In the genomic region with DNA sequence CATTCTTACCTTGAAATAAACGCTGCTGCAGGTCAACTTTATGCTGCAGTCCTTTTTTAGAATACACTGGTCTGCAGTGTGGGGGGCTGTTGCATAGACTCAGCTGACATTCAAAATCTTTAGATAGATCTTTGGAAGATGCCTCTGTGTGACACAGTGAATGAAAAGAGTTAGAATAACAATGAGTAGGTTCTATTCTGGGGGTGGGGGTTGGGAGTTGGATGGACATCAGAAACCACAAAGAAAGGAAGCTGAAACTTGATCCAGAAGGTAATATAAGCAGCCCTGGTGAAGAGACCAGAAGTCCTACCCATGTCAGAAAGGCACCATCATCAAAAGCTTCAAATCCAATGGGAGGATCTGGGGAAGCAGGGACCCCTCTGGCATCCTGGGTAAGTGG, we compare ENCODE assay signal across 16 mouse cellular contexts. TPM values are rescaled to one million over a fixed set of nuclear protein-coding genes. Genes with fewer than 3 reads are reported as not detected.
"Had no signal": no experiment of that assay in that cellular context is flagged by ENCODE, and none has a peak within 500 bp of the region (broad histone marks: within the 10 kb centered on the region; RNA-seq: fewer than 3 reads in every experiment).

No protein-coding gene starts in this region.

- H3K4me3 ChIP-seq: neural tube, embryonic 12.5 days; neural tube, embryonic 13.5 days; neural tube, embryonic 15.5 days; stomach, embryonic 15.5 days had no signal

- H3K9ac ChIP-seq: neural tube, embryonic 12.5 days; neural tube, embryonic 13.5 days; neural tube, embryonic 15.5 days; stomach, embryonic 15.5 days had no signal

- H3K4me1 ChIP-seq: neural tube, embryonic 12.5 days; neural tube, embryonic 13.5 days; neural tube, embryonic 15.5 days; stomach, embryonic 15.5 days had no signal

- H3K9me3 ChIP-seq: neural tube, embryonic 12.5 days; neural tube, embryonic 13.5 days; neural tube, embryonic 15.5 days; stomach, embryonic 15.5 days had no signal

- DNase-seq: retina, postnatal 1 day; right cerebral cortex, adult 18-20 months; right cerebral cortex, postnatal 14 days; right cerebral cortex, postnatal 25 days; right cerebral cortex, postnatal 4 days; spleen, adult 18-20 months; thymus, adult 2 months; thymus, postnatal 14 days; thymus, postnatal 25 days; thymus, postnatal 36 days; thymus, postnatal 4 days had no signal

- H3K27ac ChIP-seq: neural tube, embryonic 12.5 days; neural tube, embryonic 13.5 days; neural tube, embryonic 15.5 days; stomach, embryonic 15.5 days; stomach, postnatal 0 days had no signal

- H3K36me3 ChIP-seq: neural tube, embryonic 12.5 days; neural tube, embryonic 13.5 days; neural tube, embryonic 15.5 days; stomach, embryonic 15.5 days had no signal

- H3K27me3 ChIP-seq: neural tube, embryonic 12.5 days; neural tube, embryonic 13.5 days; neural tube, embryonic 15.5 days; stomach, embryonic 15.5 days had no signal

RNA-seq across cellular contexts. Expression of gene Slfn8, which starts 7.3 kb away (rescaled TPM):
- polyA plus RNA-seq: neural tube, embryonic 12.5 days had no signal
